Mouse (Mus musculus) granulocyte monocyte progenitor cell, adult 5-6 weeks (primary cell): Measurements from ENCODE around the gene Trabd. TPM values are rescaled to one million over a fixed set of nuclear protein-coding genes. Genes with fewer than 3 reads are reported as not detected.

ENCODE experiments used
- ATAC-seq: replicated peaks from 2 replicates; pipeline ENCODE4 v1.8.0; 2016; ENCODE audit warnings: mild to moderate bottlenecking, moderate TSS enrichment, inconsistent platforms; ENCODE audit not compliant: poor library complexity, severe bottlenecking
- total RNA-seq, 2 experiments: library from RNA; stranded (forward) in 1 of 2; stranded (reverse) in 1 of 2; fragments of 200-712, 200-1000 nt in 1 of 2; fragments of >200 nt in 1 of 2; fragmentation: Nextera tagmentation in 1 of 2; gene quantifications; 2 replicates each; pipeline ENCODE4 v1.2.3; 2014 to 2017

Gene Trabd
- total RNA-seq (2014; fragmentation: Nextera tagmentation) (38.0 and 44.2 TPM in 2 replicates), total RNA-seq (2017) (36.9 and 39.8 TPM in 2 replicates)

DNA sequence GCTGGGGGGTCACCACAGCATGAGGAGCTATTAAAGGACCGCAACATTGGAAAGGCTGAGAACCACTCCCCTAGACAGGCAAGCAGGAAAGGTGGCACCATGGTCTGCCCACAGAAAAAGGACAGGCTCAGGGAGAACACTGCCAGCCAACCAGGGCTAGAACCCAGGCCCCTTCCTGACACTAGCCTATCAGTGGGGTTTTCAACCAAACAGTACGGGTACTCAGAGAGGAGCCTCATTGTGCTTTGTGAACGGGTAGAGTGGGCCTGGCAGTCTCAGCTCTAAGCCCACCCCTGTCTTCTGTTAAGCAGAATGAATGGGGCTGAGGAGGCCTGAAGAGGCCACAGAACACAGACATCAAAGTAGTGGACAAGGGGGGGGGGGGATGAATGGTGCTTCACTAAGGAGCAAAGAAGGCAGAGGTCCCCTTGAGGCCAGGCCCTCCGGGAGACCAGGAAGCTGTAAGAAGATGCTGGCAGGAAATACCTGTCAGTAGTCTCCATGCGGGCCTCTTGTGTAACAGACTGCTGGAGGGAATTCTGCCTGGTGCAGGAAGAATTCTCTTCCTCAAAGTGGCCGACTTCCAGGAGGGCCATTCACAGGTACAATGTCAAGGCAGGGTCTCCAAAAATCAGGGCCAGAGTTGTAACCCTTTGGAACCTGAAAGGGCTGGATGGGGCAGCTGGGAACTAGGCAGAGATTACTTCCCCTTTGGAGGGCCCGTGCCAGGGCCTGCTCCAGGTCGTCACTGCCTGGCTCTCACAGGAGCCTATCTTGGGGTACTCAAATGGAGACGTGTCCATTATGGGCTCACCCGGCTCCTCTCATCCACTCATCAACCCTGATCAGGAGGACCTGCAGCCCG is at the start of gene Trabd:
Trabd (plus strand) TSS at position 512 of the 865 bp plus-strand sequence.
- peak; percentile 31 for ATAC-seq

DNA sequence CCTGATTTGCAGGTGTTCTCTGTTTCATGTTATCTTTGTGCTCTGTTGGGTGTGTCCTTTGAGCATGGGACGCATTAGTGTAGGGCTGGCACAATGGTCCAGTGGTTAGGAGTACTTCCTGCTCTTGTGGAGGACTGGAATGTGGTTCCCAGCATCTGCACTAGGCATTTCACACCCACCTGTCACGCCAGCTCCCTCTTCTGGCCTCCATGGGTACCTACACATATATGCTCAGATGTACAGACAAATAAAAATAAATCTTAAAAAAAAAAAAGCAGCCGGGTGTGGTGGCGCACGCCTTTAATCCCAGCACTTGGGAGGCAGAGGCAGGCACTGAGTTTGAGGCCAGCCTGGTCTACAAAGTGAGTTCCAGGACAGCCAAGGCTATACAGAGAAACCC is 30.5 kb upstream of the Trabd start:
- no peak for ATAC-seq

DNA sequence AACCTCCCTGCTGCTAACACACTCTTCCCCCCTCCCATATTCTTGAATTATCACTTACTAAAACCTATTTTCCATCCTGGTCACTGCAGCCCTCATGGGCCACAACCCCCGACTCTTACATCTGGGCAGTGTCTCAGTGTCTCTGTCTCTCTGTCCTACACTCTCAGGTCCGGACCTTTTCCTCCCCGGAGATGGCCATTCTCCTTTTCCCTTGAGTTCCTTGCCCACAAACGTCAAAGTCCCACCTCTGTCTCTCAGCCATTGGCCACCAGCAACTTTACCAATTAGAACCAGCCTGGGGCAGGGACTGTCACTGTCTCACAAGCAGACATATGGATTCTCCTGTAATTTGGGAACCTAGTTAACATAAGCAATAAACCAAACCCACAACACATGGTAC is 28.6 kb upstream of the Trabd start:
- no peak for ATAC-seq

DNA sequence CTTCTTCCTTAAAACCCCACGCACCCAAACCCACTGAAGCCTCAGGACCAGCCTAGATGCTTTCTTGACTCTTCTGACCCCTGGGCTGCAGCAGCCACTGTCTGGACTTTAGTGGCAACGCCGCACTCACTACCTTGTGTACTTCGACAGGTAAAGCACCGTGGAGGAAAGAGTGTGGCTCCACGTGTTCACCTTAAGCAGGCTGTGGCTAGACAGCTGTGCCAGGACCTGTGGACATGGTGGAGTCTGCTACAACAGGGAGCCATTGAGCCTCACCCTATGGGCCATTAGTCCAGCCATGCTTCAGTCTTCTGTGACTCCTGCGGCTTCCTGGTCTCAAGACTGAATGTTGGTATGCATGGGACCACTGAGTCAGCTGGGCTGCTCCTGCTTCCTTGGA is 20.3 kb upstream of the Trabd start:
- ATAC-seq, result no peak

DNA sequence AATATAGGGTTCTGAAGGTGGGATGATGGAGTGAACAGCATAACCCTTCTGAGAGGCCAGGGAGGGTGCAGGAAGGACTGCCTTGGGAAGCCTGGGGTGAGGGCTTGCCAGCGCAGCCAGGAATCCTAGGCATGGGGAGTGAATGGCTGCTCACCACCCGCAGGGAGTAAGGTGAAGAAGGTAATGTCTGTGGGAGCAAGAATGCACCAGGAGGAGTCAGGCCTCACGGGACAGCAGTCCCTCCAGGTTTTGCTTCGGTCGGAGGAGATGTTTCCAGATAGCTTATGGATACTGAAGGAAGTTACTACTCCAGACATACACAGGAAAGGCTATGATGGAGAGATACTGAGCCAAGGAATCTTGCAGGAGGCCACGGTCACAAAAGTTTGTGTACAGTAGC is 16.2 kb upstream of the Trabd start:
- no peak for ATAC-seq

DNA sequence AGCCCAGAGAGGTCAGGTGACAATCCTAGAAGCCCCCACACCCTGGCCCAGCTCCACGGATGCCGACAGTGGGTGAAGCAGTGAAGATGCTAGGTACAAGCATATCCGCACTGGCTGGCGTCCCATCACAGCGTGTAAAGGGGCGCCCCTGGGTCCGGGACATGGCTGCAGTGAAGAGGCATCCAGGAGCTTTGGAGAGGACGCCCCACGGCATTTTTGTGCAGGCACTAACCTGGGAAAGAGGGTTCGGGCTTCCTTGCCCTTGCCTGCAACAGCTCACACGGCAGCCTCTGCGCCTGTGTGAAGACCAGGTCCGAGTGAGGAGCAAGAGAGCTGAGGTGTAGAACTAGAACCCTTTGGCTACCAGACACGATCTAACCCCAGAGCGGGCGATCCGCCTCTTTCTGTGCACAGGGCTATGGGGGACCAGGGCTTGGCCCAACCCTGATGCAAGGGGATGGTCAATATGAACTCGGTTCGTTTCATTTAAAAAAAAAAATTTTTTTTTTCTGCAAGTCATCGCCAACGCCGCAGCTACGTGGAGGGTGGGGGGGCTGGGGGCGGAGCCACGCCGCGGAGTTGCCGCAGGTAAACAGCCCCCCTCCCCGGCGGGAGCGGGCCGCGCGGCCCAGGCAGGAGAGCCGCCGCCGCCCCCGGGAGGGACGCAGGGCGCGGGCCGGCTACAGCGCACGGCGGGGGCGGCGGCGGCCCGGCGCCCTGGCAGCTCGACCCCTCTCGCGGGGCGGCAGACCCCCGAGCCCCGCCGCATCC is 15.6 kb upstream of the Trabd start, which contains the start of gene Panx2:
Panx2 (plus strand) TSS at position 574 of the 771 bp plus-strand sequence.
- ATAC-seq, result peak; percentile 49

DNA sequence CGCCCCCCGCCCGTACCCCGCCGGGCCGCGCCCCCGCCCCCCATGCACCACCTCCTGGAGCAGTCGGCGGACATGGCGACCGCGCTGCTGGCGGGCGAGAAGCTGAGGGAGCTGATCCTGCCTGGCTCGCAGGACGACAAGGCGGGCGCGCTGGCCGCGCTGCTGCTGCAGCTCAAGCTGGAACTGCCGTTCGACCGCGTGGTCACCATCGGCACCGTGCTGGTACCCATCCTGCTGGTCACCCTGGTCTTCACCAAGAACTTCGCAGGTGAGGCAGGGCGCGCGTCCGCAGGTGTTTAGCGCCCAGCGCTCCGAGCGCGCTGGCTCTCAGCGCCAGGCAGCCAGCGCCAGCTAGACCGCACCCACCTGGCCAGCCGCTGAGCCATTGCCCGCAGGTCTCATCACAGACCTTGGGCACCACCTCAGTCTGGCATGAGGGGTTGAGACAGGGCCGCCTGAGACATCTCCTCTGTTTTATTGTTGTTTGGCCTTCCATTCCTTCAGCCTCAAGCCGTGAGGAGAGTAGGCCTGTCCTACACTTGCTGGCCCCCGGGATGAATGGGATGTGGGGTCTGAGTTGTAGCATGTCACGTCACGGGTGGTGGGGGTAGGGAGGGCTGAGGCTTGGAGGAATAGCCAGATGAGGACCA is 14.8 kb upstream of the Trabd start:
- 0 out of 2 replicates have a peak, but pooled peaks have one; percentile 29 for ATAC-seq

DNA sequence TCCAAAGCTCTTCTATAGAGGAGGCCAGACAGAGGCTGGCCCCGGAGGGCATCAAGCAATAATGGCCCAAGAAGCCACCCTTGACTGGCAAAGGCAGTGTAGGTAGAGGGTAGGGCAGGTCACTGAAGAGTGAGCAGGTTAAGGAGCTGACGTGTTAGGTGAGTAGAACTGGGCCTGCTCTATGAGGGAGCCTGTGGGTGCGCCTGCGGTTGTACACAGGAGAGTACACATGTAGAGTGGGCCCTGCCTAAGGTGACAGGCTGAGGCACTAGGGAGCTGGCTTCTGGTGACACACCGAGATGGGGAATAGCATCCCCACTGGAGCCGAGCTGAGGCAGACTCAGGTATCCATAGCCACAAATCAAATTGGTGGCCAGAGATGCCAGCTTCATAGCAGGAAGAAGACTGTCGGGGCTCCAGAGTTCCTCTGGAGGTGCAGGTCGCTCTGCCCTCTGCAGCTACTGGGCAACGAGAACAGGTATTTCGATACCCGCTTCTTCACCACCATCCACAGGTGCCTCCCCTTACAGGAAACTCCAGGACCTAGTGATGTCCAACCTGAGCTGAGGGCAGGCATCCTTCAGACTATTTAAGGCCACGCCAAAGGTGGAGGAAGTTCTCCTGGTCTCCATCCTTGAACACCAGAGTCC is 14.0 kb upstream of the Trabd start:
- ATAC-seq, result no peak

DNA sequence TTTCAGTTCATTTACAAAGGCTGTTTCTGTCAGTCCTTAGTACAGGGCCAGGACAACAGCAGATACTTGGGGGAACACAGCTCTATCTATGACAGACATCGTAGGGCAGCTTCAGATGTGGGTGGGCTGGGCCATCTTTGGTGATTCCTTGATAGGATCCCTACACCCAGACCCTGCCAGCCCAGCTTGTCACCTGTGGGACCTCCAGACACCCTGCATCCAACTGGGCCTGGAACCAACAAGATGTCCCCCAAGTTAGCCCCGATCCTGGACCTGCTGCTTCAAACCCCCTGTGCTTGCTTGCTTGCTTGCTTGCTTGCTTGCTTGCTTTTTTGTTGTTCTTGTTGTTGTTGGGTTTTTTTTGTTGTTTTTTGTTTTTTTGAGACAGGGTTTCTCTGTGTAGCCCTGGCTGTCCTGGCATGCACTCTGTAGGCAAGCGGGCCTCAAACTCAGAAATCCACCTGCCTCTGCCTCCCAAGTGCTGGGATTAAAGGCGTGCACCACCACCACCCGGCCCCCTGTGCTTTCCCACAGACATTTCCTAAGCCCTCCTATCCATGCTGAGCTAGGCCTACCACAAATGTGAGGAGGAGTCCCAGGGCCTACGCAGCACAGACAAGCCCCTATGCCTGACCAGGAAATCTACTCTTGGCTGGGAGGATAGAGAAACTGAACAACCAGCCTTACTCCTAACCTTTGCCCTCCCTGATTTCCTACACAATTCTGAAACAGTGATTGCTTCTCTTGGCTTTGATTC is 13.0 kb upstream of the Trabd start:
- ATAC-seq, result no peak

DNA sequence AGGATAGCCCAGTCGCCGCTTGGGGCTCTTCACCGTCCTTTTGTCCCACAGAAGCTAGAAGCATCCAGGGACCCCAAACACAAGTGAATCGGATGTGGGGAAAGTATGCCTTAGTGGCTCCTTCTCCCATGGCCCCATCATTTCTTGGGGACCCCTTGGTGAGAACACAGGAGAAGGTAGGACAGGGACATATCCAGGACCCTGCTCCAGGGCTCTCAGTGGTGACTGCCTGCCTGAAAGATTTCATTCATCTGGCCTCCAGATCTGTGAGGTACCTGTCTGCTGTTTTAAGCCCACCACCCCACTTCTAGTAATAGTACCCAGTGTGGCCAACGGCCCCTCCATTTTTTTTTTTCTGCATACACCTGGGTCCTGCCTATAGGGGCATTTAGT is 12.4 kb upstream of the Trabd start:
- ATAC-seq, result no peak

DNA sequence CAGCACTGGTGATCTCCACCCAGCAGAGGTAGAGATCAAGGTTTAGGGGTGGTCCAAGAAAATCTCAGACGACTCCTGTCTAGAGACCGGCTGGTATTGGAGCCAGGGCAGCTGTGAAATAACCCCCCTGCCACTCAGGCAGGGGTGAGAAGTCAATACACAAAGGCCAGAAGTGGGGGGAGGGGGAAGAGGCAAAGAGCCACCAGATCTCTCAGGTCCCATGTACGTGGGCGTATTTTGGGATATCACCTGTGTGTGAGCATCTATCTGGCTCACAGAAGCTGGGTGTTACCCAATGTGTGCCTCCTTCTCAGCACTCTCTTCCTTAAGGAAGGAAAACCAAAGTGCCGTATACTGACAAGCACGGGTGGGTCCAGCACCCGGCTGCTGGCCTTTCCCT is 11.9 kb upstream of the Trabd start:
- no peak for ATAC-seq

DNA sequence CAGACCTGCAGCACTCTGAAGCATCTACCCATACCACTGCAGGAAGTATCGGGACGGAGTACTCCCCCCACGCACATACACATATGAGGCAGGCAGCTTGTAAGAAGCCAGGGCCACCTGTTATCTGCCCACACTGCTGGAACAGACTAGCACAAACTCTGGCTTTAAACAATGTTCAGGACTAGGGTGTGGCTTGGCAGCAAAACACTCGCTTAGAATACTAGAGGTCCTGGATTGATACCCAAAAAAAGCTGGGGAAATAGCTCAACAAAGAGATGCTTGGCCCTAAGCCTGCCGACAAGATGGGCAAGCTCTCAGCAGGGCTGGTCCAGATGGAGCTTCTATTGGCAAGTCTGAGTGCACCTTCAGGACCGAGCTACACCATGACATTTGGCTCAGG is 11.4 kb upstream of the Trabd start:
- ATAC-seq, result no peak

DNA sequence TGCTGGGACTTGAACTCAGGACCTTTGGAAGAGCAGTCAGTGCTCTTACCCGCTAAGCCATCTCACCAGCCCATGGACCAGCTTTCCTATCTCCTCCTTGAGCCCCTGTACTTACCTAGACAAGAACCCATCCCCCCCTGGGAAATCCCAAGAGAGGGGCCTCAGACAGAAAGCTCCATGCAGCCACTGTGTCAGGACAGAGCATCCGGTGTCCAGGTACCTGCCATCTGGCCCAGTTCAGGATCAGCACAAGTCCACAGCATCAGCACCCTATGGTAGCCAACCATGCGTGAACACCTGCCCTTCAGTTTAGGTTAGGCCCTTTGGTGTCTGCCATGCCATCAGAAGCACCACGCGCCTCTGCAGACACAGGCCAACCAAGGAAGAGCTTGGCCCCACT is 10.0 kb upstream of the Trabd start:
- no peak for ATAC-seq

DNA sequence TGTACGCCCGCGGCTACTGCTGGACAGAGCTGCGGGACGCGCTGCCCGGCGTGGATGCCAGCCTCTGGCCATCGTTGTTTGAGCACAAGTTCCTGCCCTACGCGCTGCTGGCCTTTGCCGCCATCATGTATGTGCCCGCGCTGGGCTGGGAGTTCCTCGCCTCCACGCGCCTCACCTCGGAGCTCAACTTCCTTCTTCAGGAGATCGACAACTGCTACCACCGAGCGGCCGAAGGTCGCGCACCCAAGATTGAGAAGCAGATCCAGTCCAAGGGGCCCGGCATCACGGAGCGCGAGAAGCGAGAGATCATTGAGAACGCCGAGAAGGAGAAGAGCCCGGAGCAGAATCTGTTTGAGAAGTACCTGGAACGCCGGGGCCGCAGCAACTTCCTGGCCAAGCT is 7.3 kb upstream of the Trabd start:
- ATAC-seq, result peak; percentile 63

DNA sequence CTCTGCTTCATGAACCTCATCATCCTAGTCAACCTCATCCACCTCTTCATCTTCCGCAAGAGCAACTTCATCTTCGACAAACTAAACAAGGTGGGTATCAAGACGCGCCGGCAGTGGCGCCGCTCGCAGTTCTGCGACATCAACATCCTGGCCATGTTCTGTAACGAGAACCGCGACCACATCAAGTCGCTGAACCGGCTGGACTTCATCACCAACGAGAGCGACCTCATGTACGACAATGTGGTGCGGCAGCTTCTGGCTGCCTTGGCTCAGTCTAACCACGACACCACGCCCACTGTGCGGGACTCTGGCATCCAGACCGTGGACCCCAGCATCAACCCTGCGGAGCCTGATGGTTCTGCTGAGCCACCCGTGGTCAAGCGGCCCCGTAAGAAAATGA is 6.7 kb upstream of the Trabd start:
- ATAC-seq, result no peak

DNA sequence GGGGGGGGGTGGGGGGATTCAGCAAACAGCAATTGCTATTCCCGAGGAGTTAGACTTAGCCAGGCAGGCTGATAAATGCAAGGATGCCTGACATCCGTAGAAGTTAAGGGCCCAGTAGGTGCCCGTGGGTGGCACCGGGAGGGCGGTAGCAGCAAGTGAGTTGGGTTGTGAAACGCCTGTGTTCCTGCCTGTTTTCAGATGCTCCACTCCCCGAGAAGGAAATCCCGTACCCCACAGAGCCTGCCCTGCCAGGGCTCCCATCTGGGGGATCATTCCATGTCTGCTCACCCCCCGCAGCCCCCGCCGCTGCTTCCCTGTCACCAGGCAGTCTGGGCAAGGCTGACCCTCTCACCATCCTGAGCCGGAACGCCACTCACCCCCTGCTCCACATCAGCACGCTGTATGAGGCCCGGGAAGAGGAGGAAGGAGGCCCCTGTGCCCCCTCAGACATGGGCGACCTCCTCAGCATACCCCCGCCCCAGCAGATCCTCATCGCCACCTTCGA is 5.5 kb upstream of the Trabd start:
- ATAC-seq, result no peak

DNA sequence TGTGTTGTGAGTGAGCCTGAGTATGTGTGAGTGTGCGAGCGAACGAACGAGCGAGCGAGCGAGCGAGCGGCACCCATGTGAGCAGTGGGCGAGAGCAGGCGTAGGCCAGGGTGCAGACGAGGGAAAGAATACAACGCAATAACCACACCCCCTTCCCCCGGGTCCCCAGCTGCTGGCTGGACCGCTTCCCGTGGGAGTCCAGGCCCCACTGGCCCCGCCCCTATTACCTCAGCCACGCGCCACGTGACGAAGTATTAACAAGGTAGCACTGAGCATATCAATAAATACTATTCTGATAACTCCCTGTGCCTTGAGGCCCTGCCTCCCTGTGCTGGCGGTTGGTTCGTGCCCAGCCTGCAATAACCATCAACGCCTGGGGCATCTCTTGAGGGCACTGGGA is 4.3 kb upstream of the Trabd start:
- ATAC-seq, result no peak

DNA sequence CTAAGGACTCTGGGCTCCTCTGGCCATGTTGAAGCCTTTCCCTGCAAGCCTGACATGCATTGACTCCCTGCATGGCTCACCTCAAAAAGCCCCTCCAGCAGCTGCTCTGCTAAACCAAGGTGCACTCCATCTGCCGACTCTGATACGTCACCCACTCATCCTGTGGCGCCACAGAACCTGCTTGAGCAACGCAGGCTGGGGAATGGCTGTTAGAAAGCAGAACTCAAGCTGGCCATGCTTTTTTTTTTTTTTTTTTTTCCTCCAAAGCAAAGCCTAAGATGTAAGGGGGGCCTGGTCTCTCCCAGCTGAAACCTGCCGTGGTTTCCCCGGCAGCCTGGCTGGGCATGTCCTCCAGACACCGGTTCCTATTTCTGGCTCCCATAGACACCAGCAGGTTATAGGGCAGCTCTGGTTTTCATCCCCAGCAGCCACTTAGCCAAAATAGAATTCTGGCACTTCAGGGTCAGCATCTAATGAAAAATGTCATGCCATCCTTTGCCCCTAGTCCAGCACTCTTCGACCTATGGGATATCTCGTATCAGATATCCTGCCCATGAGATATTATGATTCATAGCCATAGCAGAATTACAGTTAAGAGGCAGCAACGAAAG is 826 bp upstream of the Trabd start:
- peak; percentile 47 for ATAC-seq

DNA sequence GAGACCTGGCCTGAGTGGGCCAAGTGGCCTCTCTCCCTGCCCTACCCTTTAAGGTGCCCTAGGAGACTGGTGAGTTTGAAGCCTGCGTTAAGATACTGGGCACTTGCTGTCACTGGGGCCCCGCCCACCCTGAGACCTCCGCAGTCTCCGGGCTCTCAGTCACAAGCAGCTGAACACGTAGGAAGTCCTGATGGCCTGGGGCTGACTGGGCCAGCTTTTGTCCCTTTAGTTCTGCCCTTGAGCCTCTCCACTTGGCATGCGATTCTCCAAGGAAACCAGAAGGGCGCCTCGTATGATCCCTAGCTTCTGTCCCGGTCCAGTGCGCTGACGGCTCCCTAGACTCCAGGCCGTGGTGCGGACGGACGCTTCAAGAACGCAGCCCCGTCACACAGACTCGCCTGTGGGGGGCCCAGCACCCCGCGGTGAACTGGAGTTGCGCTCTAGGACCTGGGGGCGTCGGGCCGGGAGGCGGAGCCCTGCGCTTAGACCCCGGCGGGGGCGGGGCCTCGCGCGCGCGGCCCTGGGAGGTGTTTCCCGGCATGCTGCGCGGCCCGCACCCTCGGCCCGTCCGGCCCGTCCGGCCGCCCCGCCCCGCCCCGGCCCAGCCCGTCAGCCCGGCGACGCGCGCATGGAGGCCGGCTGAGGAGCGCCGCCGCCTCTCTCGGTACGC is 689 bp downstream of the Trabd start:
- peak; percentile 57 for ATAC-seq
